Mouse (Mus musculus) stomach, postnatal 0 days (tissue): ENCODE results near the gene Zic2. TPM values are rescaled to one million over a fixed set of nuclear protein-coding genes. Genes with fewer than 3 reads are reported as not detected.

ENCODE experiments used
- ATAC-seq: fragments of 200-750 bp; cut with Nextera tagmentation; 2 replicates; pipeline ENCODE4 v1.8.0; 2017; ENCODE audit not compliant: low FRiP score, low TSS enrichment
- DNase-seq: peaks from one replicate; pipeline ENCODE4 v3.0.0-alpha.2; 2016; ENCODE audit warnings: low spot score
- H3K27ac ChIP-seq: fragments of 300-500 bp; sonication (generic); replicated peaks from 2 replicates; pipeline ENCODE4 v1.5.1; 2014; ENCODE audit warnings: mild to moderate bottlenecking, control low read depth
- H3K27me3 ChIP-seq: fragments of 300-500 bp; sonication (generic); 2 replicates; pipeline ENCODE4 v1.6.1; 2014; ENCODE audit warnings: low read length; ENCODE audit not compliant: control insufficient read depth, insufficient read depth
- H3K36me3 ChIP-seq: fragments of 300-500 bp; sonication (generic); 2 replicates; pipeline ENCODE4 v1.6.1; 2014; ENCODE audit warnings: low read length, mixed read lengths; ENCODE audit not compliant: control insufficient read depth, insufficient read depth
- H3K4me1 ChIP-seq: fragments of 300-500 bp; sonication (generic); replicated peaks from 2 replicates; pipeline ENCODE4 v1.6.1; 2014; ENCODE audit warnings: antibody characterized with exemption; ENCODE audit not compliant: control insufficient read depth, insufficient read depth
- H3K4me2 ChIP-seq: fragments of 300-500 bp; sonication (generic); replicated peaks from 2 replicates; pipeline ENCODE4 v1.6.1; 2014; ENCODE audit warnings: low read depth, mild to moderate bottlenecking, control low read depth, moderate library complexity
- H3K4me3 ChIP-seq: fragments of 300-500 bp; sonication (generic); 2 replicates; pipeline ENCODE4 v1.5.1; 2014; ENCODE audit warnings: low read depth, low read length, control low read depth
- H3K9ac ChIP-seq: fragments of 300-500 bp; sonication (generic); 2 replicates; pipeline ENCODE4 v1.6.1; 2014; ENCODE audit warnings: mild to moderate bottlenecking, low read length, control low read depth, mixed read lengths
- H3K9me3 ChIP-seq: fragments of 300-500 bp; sonication (generic); 2 replicates; pipeline ENCODE4 v1.6.1; 2016; ENCODE audit warnings: low read length; ENCODE audit not compliant: control insufficient read depth
- CTCF ChIP-seq: IDR thresholded peaks from 2 replicates; pipeline ENCODE4 v1.5.1; 2016; ENCODE audit warnings: antibody characterized with exemption, low read depth, mild to moderate bottlenecking, moderate library complexity
- EP300 ChIP-seq: optimal IDR thresholded peaks from 2 replicates; pipeline ENCODE3; 2016; ENCODE audit warnings: antibody characterized with exemption
- WGBS: fragments of 180-500 bp; shearing (Covaris S2); extraction: QIAGEN DNeasy Blood & Tissue Kit; methylation state at CpG from one replicate; pipeline ENCODE4 v1.1.7; 2014; 5-methylcytosine and 5-hydroxymethylcytosine counted together
- polyA plus RNA-seq: library from polyadenylated mRNA; unstranded; fragments of >200 nt; fragmentation: Nextera tagmentation; extraction: Ambion mirVana; gene quantifications from 2 replicates; pipeline ENCODE4 v1.2.1, GENCODE M21; 2015

Zic2 gene
- polyA plus RNA-seq, 1 experiment from 2014 or later, result not detected

DNA sequence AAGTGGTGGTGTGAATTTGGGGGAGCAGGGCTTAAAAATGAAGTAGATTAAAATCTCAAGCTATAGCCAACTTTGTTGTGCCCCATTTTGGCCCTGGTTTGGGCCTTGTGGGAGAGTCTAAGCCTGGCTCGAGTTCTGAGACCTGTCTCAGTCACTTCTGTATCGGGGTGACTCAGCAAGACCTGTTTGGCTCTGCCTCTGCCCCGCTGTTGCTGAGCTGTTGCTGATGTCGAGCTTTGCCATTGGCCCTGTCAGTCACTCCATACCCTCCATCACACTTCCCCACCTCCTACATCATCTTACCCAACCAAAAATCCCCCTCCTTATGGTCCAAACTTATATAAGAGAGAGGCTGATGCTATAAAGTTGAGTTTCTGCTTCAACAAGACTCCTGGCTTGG, 53.2 kb downstream of the Zic2 start:
- TF ChIP-seq CTCF (no peak), EP300 (no peak)
- Histone ChIP-seq H3K4me3 (no peak overlapping the region), H3K9ac (no peak overlapping the region), H3K36me3 (no peaks in the 10 kb centered on the region), H3K27ac (no peak overlapping the region), H3K4me2 (no peak overlapping the region), H3K9me3 (no peaks in the 10 kb centered on the region), H3K27me3 (no peaks in the 10 kb centered on the region), H3K4me1 (no peaks in the 10 kb centered on the region)
- no peak for ATAC-seq
- WGBS, result 82% methylated on average over 4 of the region's 4 CpGs
- DNase-seq, result no peak

Other genes starting within 250 kb of the Zic2 start
- gene Gm5089, start 24.3 kb upstream of the Zic2 start, polyA plus RNA-seq, result not detected in 2 replicates
- gene Zic5, start 9.8 kb upstream of the Zic2 start, polyA plus RNA-seq, result not detected in 2 replicates
- gene Gm10837, start 15.2 kb downstream of the Zic2 start, polyA plus RNA-seq, result not detected in 2 replicates
- gene Pcca, start 58.9 kb downstream of the Zic2 start, polyA plus RNA-seq, result 8.2 and 9.2 TPM in 2 replicates